Mouse (Mus musculus): ENCODE data around the gene Gnas.
"Not testable (repeated sequence)": the region's sequence is repeated elsewhere in the genome, so short reads cannot be mapped to it uniquely, and the experiment has no call there.

Gene Gnas

GRCm38 (mm10) chr2:174295175-174295899 is 11.2 kb downstream of the Gnas start:
- peak; percentile 28 for DNase-seq

GRCm38 (mm10) chr2:174295900-174296465 is 11.9 kb downstream of the Gnas start:
- no peak for DNase-seq

GRCm38 (mm10) chr2:174297086-174297571 is 13.0 kb downstream of the Gnas start:
- no peak for DNase-seq

- DNase-seq, result no peak
These were observed 13.7 kb downstream of the Gnas start for GRCm38 (mm10) chr2:174297851-174298250.

- DNase-seq, result no peak
These were observed 14.4 kb downstream of the Gnas start for GRCm38 (mm10) chr2:174298471-174298870.

- no peak for DNase-seq
These were observed 15.1 kb downstream of the Gnas start for GRCm38 (mm10) chr2:174299091-174299770.

GRCm38 (mm10) chr2:174299771-174300160 is 15.6 kb downstream of the Gnas start:
- no peak for DNase-seq

- no peak for DNase-seq
These were observed 16.1 kb downstream of the Gnas start for GRCm38 (mm10) chr2:174300186-174300585.

- DNase-seq, result no peak
These were observed 16.5 kb downstream of the Gnas start for GRCm38 (mm10) chr2:174300666-174301065.

- DNase-seq, result no peak
These were observed 18.4 kb downstream of the Gnas start for GRCm38 (mm10) chr2:174302526-174302925.

GRCm38 (mm10) chr2:174305646-174306045 is 21.5 kb downstream of the Gnas start:
- DNase-seq, result no peak

GRCm38 (mm10) chr2:174307903-174308302 is 23.8 kb downstream of the Gnas start:
- no peak for DNase-seq

GRCm38 (mm10) chr2:174310913-174311514 is 26.9 kb downstream of the Gnas start:
- no peak for DNase-seq

GRCm38 (mm10) chr2:174311613-174312012 is 27.5 kb downstream of the Gnas start:
- no peak for DNase-seq

- DNase-seq, result peak; percentile 80
These were observed 28.1 kb downstream of the Gnas start for GRCm38 (mm10) chr2:174312118-174312647.

- DNase-seq, result no peak
These were observed 28.5 kb downstream of the Gnas start for GRCm38 (mm10) chr2:174312661-174313060.

GRCm38 (mm10) chr2:174315445-174315844 is 31.3 kb downstream of the Gnas start:
- not testable (repeated sequence) for DNase-seq

GRCm38 (mm10) chr2:174316661-174317060 is 32.5 kb downstream of the Gnas start:
- no peak for DNase-seq

GRCm38 (mm10) chr2:174325989-174326388 is 41.9 kb downstream of the Gnas start:
- no peak for DNase-seq

- DNase-seq, result no peak
These were observed 42.4 kb downstream of the Gnas start for GRCm38 (mm10) chr2:174326481-174326880.

GRCm38 (mm10) chr2:174327295-174327981 is 43.3 kb downstream of the Gnas start:
- peak; percentile 83 for DNase-seq

GRCm38 (mm10) chr2:174328358-174328905 is 44.3 kb downstream of the Gnas start:
- peak; percentile 6 for DNase-seq
